Mouse (Mus musculus): ENCODE measurements around the gene Myo18b.

Gene Myo18b

DNA sequence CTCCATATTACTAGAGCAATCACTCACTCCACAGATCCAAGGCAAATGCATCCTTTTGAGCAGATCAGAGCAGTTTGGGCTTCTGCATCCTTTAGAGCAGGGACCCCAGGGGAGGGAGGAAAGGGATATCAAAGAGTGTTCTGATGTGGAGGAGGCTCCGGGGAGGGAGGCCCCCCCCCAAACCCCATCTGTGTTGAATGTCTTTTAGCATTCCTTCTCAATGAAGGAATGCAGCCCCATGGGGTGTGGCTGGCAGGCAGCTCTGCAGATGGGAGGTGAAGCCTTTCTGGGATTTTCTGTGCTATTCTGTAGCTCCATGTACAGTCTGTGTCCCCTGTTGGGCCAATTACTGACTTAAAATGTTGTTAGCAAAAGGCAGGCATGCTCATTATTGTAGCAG, 232.5 kb downstream of the Myo18b start:
- DNase-seq = no peak

DNA sequence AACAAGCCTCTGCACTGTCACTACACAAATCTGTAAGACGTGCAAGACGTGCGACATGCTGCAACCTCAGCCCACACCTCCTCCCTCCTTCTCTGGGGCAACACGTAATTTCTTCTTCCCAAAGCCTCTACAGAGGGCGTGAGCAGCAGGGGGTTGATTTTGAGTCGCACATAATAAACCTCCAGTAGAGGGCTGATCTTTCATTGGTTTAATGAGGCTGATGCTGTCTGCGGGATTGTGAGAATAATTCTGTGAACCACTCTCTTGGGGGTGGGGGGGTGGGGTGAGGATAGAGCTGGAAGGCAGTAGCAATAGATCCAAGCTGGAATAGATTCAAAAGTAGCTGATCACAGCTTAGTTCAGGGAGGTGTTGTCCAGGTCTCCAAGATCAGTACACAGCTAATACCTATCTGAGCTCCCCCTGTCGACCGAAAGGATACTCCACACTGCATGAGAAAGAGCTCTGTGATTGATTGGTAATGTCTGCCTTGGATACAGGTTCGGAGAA, 235.2 kb downstream of the Myo18b start:
- DNase-seq = peak; percentile 23

DNA sequence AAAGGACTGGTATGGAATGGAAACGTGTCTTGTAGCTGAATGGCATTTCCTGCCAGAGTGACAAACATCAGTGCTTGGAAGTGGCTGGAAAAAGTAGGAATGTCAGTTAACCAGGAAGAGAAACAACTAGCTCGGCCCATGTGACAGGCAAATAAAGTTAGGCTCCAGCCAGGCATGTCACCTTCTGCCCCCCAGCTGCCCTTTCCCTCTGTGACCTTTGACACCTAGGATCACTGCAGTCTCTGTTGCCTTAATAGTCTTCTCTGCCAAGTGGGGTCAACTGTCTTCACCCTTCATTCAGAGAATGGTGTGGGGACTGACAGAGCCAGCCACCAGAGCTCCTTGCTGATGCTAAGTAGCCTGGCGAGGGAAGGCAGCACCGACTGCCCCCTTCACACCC, 236.9 kb downstream of the Myo18b start:
- DNase-seq = no peak

DNA sequence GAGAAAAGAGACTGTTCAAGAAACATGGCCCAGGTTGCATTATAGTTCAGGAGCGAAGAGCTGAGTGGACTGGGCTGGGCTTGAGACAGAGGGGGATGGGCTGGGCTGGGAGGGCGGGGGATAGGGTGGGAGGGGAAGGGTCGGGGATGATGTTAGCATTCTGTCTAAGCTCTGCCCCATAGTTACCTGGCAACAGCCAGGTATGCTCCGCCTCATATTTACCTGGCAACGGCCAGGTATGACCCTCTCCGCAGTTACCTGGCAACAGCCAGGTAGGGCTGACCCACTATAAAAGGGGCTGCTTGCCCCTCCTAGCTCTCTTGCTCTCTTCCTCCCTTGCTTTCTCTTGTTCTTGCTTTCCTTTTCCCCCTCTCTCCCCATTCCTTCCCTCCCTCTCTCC, 239.4 kb downstream of the Myo18b start:
- no peak for DNase-seq

DNA sequence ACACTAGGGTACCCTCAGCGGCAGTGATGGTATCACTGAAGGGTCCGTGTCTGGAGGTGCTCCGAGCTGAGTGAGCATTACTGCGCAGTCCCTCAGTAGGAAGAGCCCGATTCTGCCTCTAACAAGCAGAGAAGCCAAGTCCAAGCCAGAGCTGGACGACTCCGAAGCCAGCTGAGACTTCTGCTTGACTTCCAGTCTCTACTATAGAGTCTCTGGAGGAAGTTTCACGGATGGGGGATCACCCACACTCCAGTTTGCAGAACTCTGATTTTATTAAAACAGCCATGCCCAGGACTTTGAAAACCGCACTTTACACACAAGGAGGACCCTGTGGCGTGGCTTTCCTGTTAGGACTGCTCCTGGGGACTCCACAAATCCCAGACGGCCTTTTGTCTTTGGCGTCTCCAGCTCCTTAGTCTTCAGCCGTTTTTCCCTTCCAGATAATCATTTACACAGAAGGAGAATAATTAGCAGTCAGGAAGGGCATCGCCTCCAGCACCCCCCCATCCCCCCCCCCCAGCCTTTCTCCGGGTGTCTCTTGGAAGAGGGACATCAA, 240.1 kb downstream of the Myo18b start:
- DNase-seq = no peak

DNA sequence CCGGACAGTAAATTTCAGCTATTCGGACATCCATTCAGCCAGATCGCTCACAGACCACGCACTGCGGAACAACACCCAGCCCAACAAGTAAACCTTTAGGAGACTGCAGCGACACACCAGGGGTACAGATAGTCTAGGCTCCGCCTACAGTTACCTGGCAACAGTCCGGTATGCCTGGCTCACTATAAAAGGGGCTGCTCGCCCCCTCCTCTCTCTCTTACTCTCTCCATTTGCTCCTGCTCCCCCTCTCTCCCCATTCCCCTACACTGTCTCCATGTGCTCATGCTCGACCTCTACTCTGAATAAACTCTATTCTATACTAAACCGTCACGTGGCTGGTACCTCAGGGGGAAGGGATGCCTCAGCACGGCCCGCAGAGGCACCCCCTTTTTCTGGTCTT, 240.6 kb downstream of the Myo18b start:
- DNase-seq = no peak

DNA sequence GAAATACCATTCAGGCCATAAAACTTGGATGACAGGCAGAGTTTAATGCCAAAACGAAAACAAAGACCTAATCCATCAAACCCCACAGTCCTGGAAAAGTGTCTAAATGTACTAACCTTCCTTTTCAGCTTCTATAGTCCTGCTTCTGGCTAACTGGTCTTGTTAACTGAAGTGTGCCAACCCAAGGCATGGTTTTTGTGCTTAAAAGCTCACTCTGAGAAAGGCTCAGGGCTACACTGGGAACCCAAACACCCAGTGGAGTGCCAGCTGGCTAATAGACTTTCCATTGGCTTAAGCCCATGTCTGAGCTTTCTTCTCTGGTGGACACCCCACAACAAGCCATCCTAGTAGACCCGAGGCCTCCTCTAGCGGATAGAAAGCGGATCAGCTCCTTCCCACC, 244.1 kb downstream of the Myo18b start:
- DNase-seq = no peak

DNA sequence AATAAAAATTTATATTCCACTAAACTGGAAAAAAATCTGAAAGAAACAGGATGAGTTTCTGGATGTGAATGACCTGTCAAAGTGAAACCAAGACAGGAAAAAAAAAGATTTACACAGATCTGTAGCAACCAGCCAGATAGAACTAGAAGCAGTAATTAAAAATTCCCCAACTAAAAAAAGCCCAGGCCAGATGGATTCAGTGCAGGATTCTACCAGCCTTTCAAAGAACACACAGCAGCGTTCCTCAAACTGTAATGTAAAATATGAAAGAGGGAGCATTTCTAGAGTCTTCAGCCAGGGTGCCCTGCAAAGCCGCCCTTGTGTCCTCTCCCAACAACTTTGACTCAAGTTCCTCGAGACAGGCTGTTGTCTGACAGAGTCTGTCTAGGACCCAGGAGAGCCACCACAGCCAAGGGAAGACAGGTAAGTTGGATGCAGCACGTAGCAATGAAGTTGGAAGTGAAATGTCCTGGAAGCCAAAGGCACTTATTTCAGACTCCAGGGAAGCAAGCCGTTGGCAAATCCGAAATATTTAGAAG, 246.9 kb downstream of the Myo18b start:
- peak; percentile 25 for DNase-seq

DNA sequence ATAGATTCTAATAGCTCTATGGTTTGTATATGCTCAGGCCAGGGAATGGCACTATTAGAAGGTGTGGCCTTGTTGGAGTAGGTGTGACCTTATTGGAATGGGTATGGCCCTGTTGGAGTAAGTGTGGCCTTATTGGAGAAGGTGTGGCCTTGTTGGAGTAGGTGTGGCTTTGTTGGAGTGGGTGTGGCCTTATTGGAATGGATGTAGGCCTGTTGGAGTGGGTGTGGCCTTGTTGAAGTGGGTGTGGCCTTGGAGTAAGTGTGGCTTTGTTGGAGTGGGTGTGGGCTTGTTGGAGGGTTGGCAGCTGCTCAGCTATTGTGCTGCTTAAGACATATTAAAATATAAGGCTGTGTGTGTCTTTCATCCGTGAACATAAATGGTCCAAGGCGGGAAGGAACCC, 249.3 kb downstream of the Myo18b start:
- DNase-seq = no peak

DNA sequence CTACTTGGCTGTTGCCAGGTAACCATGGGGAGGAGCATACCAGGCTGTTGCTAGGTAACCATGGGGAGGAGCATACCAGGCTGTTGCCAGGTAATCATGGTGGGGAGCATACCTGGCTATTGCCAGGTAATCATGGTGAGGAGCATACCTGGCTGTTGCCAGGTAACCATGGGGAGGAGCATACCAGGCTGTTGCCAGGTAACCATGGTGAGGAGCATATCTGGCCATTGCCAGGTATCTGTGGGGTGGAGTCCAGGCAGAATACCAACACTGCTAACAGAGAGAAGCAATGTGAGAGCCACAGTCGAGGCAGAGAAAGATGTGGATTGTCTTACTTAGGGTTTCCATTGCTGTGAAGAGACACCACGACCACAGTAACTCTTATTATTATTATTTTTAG, 250.6 kb downstream of the Myo18b start:
- DNase-seq = no peak

DNA sequence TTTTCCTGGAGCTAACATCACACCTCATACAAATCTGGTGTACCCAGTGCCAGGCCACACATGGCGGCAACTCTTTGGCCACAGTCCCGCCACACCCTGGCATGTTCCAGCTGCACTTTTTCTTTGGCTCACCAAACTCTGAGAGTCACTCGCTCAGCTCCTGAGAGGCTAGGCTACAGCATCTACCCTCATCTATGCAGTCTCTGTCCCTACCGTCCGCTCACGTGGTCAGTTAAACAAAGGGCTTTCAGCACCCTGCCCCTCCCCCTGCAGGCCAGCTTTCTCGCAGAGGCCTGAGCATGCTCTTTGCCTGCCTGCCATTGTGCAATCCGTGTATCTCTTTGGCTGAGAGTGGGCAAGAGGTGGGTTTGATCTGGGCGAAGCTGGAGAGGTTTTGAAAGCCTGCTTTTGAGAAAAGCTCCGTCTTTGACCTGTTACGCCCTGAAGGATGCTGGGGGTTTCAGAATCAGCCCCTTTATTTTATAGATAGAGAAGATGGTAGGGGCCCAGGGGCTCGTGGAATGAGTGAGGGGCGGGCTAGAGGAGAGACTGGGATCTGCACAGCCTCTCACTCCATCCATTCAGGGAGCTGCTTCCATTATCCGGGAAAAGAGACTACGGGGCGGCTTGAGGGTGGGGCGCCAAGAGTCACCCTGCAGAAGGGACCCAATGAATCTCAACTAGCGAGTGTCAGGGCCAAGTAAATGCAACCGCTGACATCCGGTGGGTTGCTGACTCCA, 252.5 kb downstream of the Myo18b start:
- peak; percentile 58 for DNase-seq

DNA sequence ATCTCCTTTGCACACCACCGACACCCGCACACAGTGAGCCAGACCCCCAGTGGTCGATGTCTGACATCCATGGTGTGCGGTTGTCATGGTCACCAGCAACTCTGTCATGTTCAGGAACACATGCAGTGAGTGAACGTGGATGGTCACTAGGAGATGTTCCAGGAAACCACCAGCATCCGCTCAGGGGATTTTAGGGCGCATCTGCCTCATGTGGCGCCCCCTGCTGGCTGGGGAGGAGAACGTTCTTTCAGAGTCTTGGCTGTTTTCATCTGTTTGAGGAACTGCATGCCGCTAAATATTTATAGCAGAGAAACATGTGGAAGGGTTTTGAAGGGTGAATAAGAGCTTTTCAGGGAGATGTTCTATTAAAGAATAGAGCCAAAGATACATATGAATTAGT, 253.4 kb downstream of the Myo18b start:
- peak; percentile 24 for DNase-seq

DNA sequence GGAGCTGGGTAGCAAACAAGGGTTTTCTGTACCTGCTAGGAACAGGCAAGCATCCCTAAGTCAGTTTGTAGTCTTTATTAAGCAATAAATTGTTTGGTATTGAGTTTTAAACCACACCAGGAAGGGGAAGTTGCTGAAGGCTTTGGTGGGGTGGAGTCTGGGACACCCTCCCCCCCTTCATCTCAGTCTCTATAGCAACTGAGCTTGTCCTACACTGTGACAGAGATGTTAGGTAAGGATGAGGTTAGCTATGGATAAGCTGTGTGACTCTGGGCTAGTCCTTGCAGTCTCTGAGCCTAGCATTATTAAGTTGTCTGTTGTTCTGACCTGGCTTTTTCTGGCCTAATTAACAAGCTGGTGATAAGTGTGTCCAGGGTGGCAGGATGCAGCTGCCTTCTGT, 254.4 kb downstream of the Myo18b start:
- no peak for DNase-seq

DNA sequence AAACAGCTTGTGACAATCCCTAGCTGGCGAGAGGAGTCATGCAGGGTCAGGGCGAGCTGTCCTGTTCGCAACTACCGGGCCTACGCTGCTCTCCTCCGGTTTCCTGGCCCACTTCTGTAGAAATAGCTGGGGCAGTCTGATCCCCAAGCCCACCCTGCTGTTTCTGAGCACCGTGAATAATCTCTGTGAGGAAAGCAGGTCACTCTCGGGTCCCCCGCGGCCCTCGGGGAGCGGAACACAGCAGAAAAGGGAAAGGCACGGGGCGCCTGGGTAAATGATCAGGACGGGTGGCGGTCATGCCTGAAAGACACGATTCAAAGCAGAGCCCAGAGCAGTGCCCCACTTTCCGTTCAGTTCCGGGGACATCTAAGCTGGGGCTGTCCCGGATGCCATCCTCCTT, 255.0 kb downstream of the Myo18b start:
- DNase-seq = no peak

DNA sequence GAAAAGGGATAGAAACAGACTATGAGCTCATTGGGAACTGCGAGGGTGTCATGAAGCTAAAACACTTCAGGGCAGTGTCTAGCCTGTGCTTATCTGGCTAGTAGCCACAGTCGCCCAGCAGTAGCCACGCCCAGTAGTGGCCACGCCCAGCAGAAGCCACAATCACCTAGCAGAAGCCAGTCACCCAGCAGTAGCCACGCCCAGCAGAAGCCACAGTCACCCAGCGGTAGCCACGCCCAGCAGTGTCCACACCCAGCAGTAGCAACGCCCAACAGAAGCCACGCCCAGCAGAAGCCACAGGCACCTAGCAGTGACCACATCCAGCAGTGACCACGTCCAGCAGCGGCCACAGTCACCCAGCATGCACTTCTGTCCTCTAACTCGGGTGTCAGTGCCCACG, 255.5 kb downstream of the Myo18b start:
- DNase-seq = no peak
